Mouse (Mus musculus): ENCODE results near the gene Tpbgl.
A peak's percentile ranks its signal among the peaks of the same experiment; 100 is the strongest.

Tpbgl gene

DNA sequence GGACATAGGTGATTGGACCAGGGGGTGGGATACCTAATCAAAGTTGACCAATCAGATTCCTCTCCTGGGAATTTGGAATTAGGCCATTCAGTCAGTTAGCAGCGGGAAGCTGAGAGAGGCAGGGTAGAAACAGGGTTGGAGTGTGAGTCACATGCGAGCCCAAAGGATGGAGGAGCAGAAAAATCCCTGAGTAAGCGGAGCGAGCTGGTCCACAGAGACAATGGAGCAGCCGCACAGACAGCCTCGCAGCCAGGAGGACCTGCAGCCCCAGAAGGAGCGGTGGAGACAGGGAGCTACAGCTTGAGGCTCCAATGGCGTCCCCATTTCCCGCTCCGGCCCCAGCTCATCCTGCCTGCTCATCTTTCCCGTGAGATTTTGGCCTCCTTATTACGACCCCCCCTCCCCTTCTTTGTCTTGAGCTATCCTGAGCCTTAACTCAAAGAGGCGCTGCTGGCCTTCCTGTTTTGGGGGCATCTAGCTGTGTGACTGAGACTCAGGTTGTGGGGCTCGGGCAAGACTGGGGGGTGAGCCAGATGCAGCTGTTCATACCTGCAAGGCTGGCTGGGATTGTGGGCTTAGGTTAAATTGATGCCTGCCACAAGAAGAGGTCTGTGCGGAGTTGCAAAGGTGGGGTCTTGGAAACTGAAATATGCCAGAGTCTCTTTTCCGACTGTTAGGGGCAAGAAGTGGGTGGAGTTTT, 47.3 kb downstream of the Tpbgl start:
- DNase-seq = peak; percentile 36

DNA sequence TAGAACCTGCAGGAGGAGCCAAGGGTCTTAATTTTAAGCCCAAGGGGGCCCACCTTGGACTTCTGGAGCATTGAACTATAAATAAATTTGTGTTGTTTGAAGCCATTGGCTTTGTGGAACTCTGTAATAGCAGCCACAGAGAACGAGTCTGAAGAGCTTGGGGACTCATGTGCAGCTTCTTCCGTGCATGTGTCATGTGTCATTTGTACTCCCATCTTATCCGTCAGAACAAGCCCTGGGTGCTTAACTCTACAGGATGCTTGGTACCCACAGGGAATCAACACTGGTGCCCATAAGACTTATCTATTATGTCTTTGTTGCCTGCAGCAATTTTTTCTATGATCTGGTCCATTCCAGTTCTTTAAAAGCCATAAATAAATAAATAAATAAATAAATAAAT, 48.7 kb downstream of the Tpbgl start:
- DNase-seq = no peak
